Mouse (Mus musculus) MEL (cell line): ENCODE measurements around the gene 9130008F23Rik. TPM values are rescaled to one million over a fixed set of nuclear protein-coding genes. Genes with fewer than 3 reads are reported as not detected.
A peak's percentile ranks its signal among the peaks of the same experiment; 100 is the strongest.

Source experiments
- DNase-seq: peaks from one replicate; pipeline ENCODE4 v3.0.0; 2011; ENCODE audit warnings: low read depth, low spot score
- H3K27ac ChIP-seq: 2 replicates; pipeline ENCODE4 v1.5.1; 2012; ENCODE audit warnings: low read depth, mild to moderate bottlenecking, control low read depth, low read length, moderate library complexity; ENCODE audit not compliant: control insufficient read depth
- H3K27me3 ChIP-seq, 2 experiments: fragments of 150-350 bp in 1 of 2; sonication (generic) in 1 of 2; 2 replicates each; pipeline ENCODE4 v1.6.1; 2012; ENCODE audit warnings: low read length in 2 of 2, mild to moderate bottlenecking in 2 of 2, improper control_type of control experiment in 1 of 2, moderate library complexity in 1 of 2; ENCODE audit not compliant: insufficient read depth in 2 of 2, control insufficient read depth in 1 of 2
- H3K36me3 ChIP-seq, 2 experiments: 2 replicates each; pipeline ENCODE4 v1.6.1; 2012 to 2014; ENCODE audit warnings: low read length in 2 of 2, improper control_type of control experiment in 1 of 2, inconsistent platforms in 1 of 2, mild to moderate bottlenecking in 1 of 2; ENCODE audit not compliant: insufficient read depth in 2 of 2, control insufficient read depth in 1 of 2
- H3K4me1 ChIP-seq, 2 experiments: fragments of 150-350 bp in 1 of 2; sonication (generic) in 1 of 2; 2 replicates each; pipeline ENCODE4 v1.6.1; 2012; ENCODE audit warnings: low read length in 2 of 2, improper control_type of control experiment in 1 of 2, mild to moderate bottlenecking in 1 of 2; ENCODE audit not compliant: insufficient read depth in 2 of 2, control insufficient read depth in 1 of 2
- H3K4me3 ChIP-seq, 2 experiments: fragments of 150-350 bp in 1 of 2; sonication (generic) in 1 of 2; 2 replicates each; pipeline ENCODE4 v1.5.1; 2012; ENCODE audit warnings: low read depth in 2 of 2, low read length in 2 of 2, mild to moderate bottlenecking in 2 of 2, moderate library complexity in 2 of 2, control low read depth in 1 of 2, improper control_type of control experiment in 1 of 2; ENCODE audit not compliant: control insufficient read depth in 1 of 2, insufficient read depth in 1 of 2
- H3K79me2 ChIP-seq: 2 replicates; pipeline ENCODE4 v1.6.1; 2012; ENCODE audit warnings: mild to moderate bottlenecking, low read length, moderate library complexity; ENCODE audit not compliant: control insufficient read depth, poor library complexity, insufficient read depth
- H3K9ac ChIP-seq: 2 replicates; pipeline ENCODE4 v1.6.1; 2012; ENCODE audit warnings: low read depth, mild to moderate bottlenecking, control low read depth, low read length, moderate library complexity; ENCODE audit not compliant: control insufficient read depth, poor library complexity, severe bottlenecking
- H3K9me3 ChIP-seq: fragments of 150-350 bp; sonication (generic); replicated peaks from 2 replicates; pipeline ENCODE4 v1.6.1; 2012; ENCODE audit warnings: mild to moderate bottlenecking, low read length, improper control_type of control experiment, moderate library complexity; ENCODE audit not compliant: insufficient read depth
- CTCF ChIP-seq, 3 experiments: IDR thresholded peaks in 2 of 3; conservative IDR thresholded peaks in 1 of 3; 2 replicates each; pipeline ENCODE4 v1.5.1; 2011 to 2012; ENCODE audit warnings: low read length in 3 of 3, low read depth in 2 of 3, mild to moderate bottlenecking in 2 of 3, improper control_type of control experiment in 1 of 3, inconsistent platforms in 1 of 3, mixed read lengths in 1 of 3, moderate library complexity in 1 of 3; ENCODE audit not compliant: control insufficient read depth in 1 of 3, insufficient read depth in 1 of 3, poor library complexity in 1 of 3, severe bottlenecking in 1 of 3
- E2F4 ChIP-seq: IDR thresholded peaks from 2 replicates; pipeline ENCODE4 v1.6.1; 2011; ENCODE audit warnings: low read depth, low read length, improper control_type of control experiment, borderline replicate concordance
- EP300 ChIP-seq, 2 experiments: IDR thresholded peaks; 2 replicates each; pipeline ENCODE4 v1.6.1; 2011; ENCODE audit warnings: improper control_type of control experiment in 2 of 2, low read length in 2 of 2, low read depth in 1 of 2, mild to moderate bottlenecking in 1 of 2
- ETS1 ChIP-seq: IDR thresholded peaks from 2 replicates; pipeline ENCODE4 v1.6.1; 2012; ENCODE audit warnings: low read depth, mild to moderate bottlenecking, inconsistent platforms, low read length, improper control_type of control experiment, moderate library complexity
- GATA1 ChIP-seq: IDR thresholded peaks from 2 replicates; pipeline ENCODE4 v1.6.1; 2011; ENCODE audit warnings: low read depth, low read length, improper control_type of control experiment
- HCFC1 ChIP-seq: IDR thresholded peaks from 2 replicates; pipeline ENCODE4 v1.6.1; 2012; ENCODE audit warnings: low read depth, mild to moderate bottlenecking, inconsistent platforms, low read length, improper control_type of control experiment, moderate library complexity
- JUND ChIP-seq: IDR thresholded peaks from 2 replicates; pipeline ENCODE4 v1.6.1; 2011; ENCODE audit warnings: low read depth, mild to moderate bottlenecking, improper control_type of control experiment, low read length
- MYC ChIP-seq: IDR thresholded peaks from 2 replicates; pipeline ENCODE4 v1.6.1; 2011; ENCODE audit warnings: low read depth, mild to moderate bottlenecking, low read length, improper control_type of control experiment, moderate library complexity
- NRF1 ChIP-seq: IDR thresholded peaks from 2 replicates; pipeline ENCODE4 v1.6.1; 2014; ENCODE audit warnings: low read depth, mild to moderate bottlenecking, inconsistent platforms, low read length, improper control_type of control experiment, moderate library complexity; ENCODE audit not compliant: poor library complexity, insufficient read depth, severe bottlenecking
- POLR2AphosphoS2 ChIP-seq: IDR thresholded peaks from 2 replicates; pipeline ENCODE4 v1.6.1; 2011; ENCODE audit warnings: low read length, improper control_type of control experiment
- POLR2AphosphoS5 ChIP-seq: IDR thresholded peaks from 2 replicates; pipeline ENCODE4 v1.6.1; 2012; ENCODE audit warnings: low read depth, borderline replicate concordance, mild to moderate bottlenecking, inconsistent platforms, low read length, moderate library complexity, mixed read lengths
- RCOR1 ChIP-seq: IDR thresholded peaks from 2 replicates; pipeline ENCODE4 v1.6.1; 2012; ENCODE audit warnings: low read depth, mild to moderate bottlenecking, inconsistent platforms, low read length, improper control_type of control experiment
- TCF12 ChIP-seq: IDR thresholded peaks from 2 replicates; pipeline ENCODE4 v1.6.1; 2014; ENCODE audit warnings: low read depth, mild to moderate bottlenecking, inconsistent platforms, low read length, improper control_type of control experiment, moderate library complexity
- USF1 ChIP-seq: IDR thresholded peaks from 2 replicates; pipeline ENCODE4 v1.6.1; 2014; ENCODE audit warnings: low read depth, mild to moderate bottlenecking, inconsistent platforms, low read length, improper control_type of control experiment, moderate library complexity
- ZMIZ1 ChIP-seq: IDR thresholded peaks from 2 replicates; pipeline ENCODE4 v1.6.1; 2012; ENCODE audit warnings: low read depth, mild to moderate bottlenecking, inconsistent platforms, low read length, improper control_type of control experiment, moderate library complexity
- polyA plus RNA-seq, 2 experiments: library from polyadenylated mRNA; stranded (reverse) in 1 of 2; unstranded in 1 of 2; fragments of >175 nt in 1 of 2; fragments of >200 nt in 1 of 2; gene quantifications; 2 replicates each; pipeline versions ENCODE4 v1.2.1 to v1.2.4; 2012; ENCODE audit warnings: low replicate concordance in 2 of 2, low read depth in 1 of 2; ENCODE audit not compliant: insufficient read length in 2 of 2, insufficient read depth in 1 of 2, missing spikeins in 1 of 2
- total RNA-seq: library from RNA; depleted of rRNA; stranded (reverse); fragments of 300-350 nt; gene quantifications from 2 replicates; pipeline ENCODE4 v1.2.3, GENCODE M21; 2012

9130008F23Rik gene
- total and polyA plus RNA-seq, 3 experiments = 1.1 to 1.3 TPM; not detected in 1

- Histone ChIP-seq H3K79me2 (no peaks in the 10 kb centered on the region), H3K27ac (no peak overlapping the region), H3K4me3 (no peak overlapping the region; a peak in 1 of 4 replicates), H3K9me3 (no peaks in the 10 kb centered on the region), H3K27me3 (no peaks in the 10 kb centered on the region), H3K4me1 (peaks cover 30 to 36% of the 10 kb centered on the region in 2 experiments), H3K36me3 (peaks cover 0 to 53% of the 10 kb centered on the region in 2 experiments; a peak in 2 of 4 replicates), H3K9ac (no peak overlapping the region)
- no peak for DNase-seq
- TF ChIP-seq MYC (no peak), POLR2AphosphoS5 (no peak), E2F4 (no peak), ZMIZ1 (no peak), USF1 (no peak), POLR2AphosphoS2 (no peak), JUND (no peak), NRF1 (no peak), CTCF (IDR thresholded peaks at IDR 0.05 in 2 of 3, conservative IDR thresholded peaks at IDR 0.05 in 1 of 3; ENCODE audit: control insufficient read depth in 1 of 3, insufficient read depth in 1 of 3, low read depth in 2 of 3, low read length in 3 of 3, poor library complexity in 1 of 3, severe bottlenecking in 1 of 3) (no peak)
These were observed 7.7 kb downstream of the 9130008F23Rik start for GRCm38 (mm10) chr17:40872626-40873025.

GRCm38 (mm10) chr17:40868952-40869747 is 11.2 kb downstream of the 9130008F23Rik start:
- Histone ChIP-seq H3K27ac (peak overlapping the region; percentile 25), H3K4me3 (peak overlapping the region; percentile 18 to 35; a peak in 2 of 4 replicates)

More at GRCm38 (mm10) chr17:40868952-40869747, 11.2 kb downstream of the 9130008F23Rik start:
- peak; percentile 92 for TF ChIP-seq GATA1
- TF ChIP-seq NRF1 = no peak
- peak; percentile 27; the same call in 1 of the 2 replicates for TF ChIP-seq HCFC1
- TF ChIP-seq TCF12 = peak; percentile 59; the same call in 1 of the 2 replicates
- no peak for TF ChIP-seq POLR2AphosphoS2
- peak; percentile 44; the same call in 1 of the 2 replicates for TF ChIP-seq ETS1
- TF ChIP-seq RCOR1 = peak; percentile 82
- TF ChIP-seq CTCF (IDR thresholded peaks at IDR 0.05 in 2 of 3, conservative IDR thresholded peaks at IDR 0.05 in 1 of 3; ENCODE audit: control insufficient read depth in 1 of 3, insufficient read depth in 1 of 3, low read depth in 2 of 3, low read length in 3 of 3, poor library complexity in 1 of 3, severe bottlenecking in 1 of 3) = no peak
- peak; percentile 64 to 67 for TF ChIP-seq EP300 (IDR thresholded peaks at IDR 0.05; ENCODE audit: low read depth in 1 of 2, low read length in 2 of 2)
- TF ChIP-seq MYC = peak; percentile 59
- no peak for TF ChIP-seq JUND
- TF ChIP-seq, all 39 proteins: peak for 7
- Histone ChIP-seq H3K27me3 (no peaks in the 10 kb centered on the region), H3K9me3 (no peaks in the 10 kb centered on the region), H3K36me3 (peaks cover 0 to 30% of the 10 kb centered on the region in 2 experiments; a peak in 2 of 4 replicates), H3K9ac (peak overlapping the region; percentile 14; the same call in 1 of the 2 replicates), H3K79me2 (no peaks in the 10 kb centered on the region), H3K4me1 (peaks cover 19 to 21% of the 10 kb centered on the region in 2 experiments)
- DNase-seq = peak; percentile 75
